Mouse (Mus musculus) cerebellum, adult 18-20 months (tissue): ENCODE measurements around the gene Mapk8ip3.
"Not testable (repeated sequence)": the region's sequence is repeated elsewhere in the genome, so short reads cannot be mapped to it uniquely, and the experiment has no call there.

Experiments
- DNase-seq, 2 experiments: peaks; one replicate each; pipeline ENCODE4 v3.0.0; 2021

Mapk8ip3 gene

GRCm38 (mm10) chr17:24936259-24937237, at the start of gene Mapk8ip3:
Gene Mapk8ip3, minus strand, starts transcription at chr17:24936977.
- peak; percentile 97 for DNase-seq

GRCm38 (mm10) chr17:24960852-24961715, 24.3 kb upstream of the Mapk8ip3 start:
- no peak for DNase-seq

- DNase-seq: peak; percentile 97 to 100
Measured at GRCm38 (mm10) chr17:24960135-24960851, 23.5 kb upstream of the Mapk8ip3 start, which contains the start of gene Jpt2. Gene Jpt2, minus strand, starts transcription at chr17:24960689.

- DNase-seq: no peak
Measured at GRCm38 (mm10) chr17:24959371-24959770, 22.6 kb upstream of the Mapk8ip3 start.

- DNase-seq: no peak
Measured at GRCm38 (mm10) chr17:24953291-24953690, 16.5 kb upstream of the Mapk8ip3 start.

GRCm38 (mm10) chr17:24950671-24951070, 13.9 kb upstream of the Mapk8ip3 start:
- DNase-seq: no peak

- no peak for DNase-seq
Measured at GRCm38 (mm10) chr17:24948204-24948603, 11.4 kb upstream of the Mapk8ip3 start.

- DNase-seq: not testable (repeated sequence)
Measured at GRCm38 (mm10) chr17:24943589-24943988, 6.8 kb upstream of the Mapk8ip3 start.

- no peak for DNase-seq
Measured at GRCm38 (mm10) chr17:24943036-24943435, 6.3 kb upstream of the Mapk8ip3 start.

GRCm38 (mm10) chr17:24942453-24942852, 5.7 kb upstream of the Mapk8ip3 start:
- peak; percentile 49 to 50 for DNase-seq

GRCm38 (mm10) chr17:24937266-24937665, 489 bp upstream of the Mapk8ip3 start:
- DNase-seq: no peak

GRCm38 (mm10) chr17:24935666-24936065, 1.1 kb downstream of the Mapk8ip3 start:
- no peak for DNase-seq

- DNase-seq: no peak
Measured at GRCm38 (mm10) chr17:24934926-24935325, 1.9 kb downstream of the Mapk8ip3 start.

- no peak for DNase-seq
Measured at GRCm38 (mm10) chr17:24933163-24933562, 3.6 kb downstream of the Mapk8ip3 start.

- DNase-seq: no peak
Measured at GRCm38 (mm10) chr17:24932431-24932830, 4.3 kb downstream of the Mapk8ip3 start.

GRCm38 (mm10) chr17:24929506-24929905, 7.3 kb downstream of the Mapk8ip3 start:
- no peak for DNase-seq

- no peak for DNase-seq
Measured at GRCm38 (mm10) chr17:24923246-24923645, 13.5 kb downstream of the Mapk8ip3 start.

- DNase-seq: no peak
Measured at GRCm38 (mm10) chr17:24913984-24914383, 22.8 kb downstream of the Mapk8ip3 start.

- DNase-seq: no peak
Measured at GRCm38 (mm10) chr17:24907591-24907990, 29.2 kb downstream of the Mapk8ip3 start.

GRCm38 (mm10) chr17:24903767-24904166, 33.0 kb downstream of the Mapk8ip3 start:
- DNase-seq: no peak

GRCm38 (mm10) chr17:24902671-24903474, 33.9 kb downstream of the Mapk8ip3 start:
- no peak for DNase-seq

GRCm38 (mm10) chr17:24902124-24902523, 34.7 kb downstream of the Mapk8ip3 start:
- no peak for DNase-seq
